Mouse (Mus musculus): Measurements from ENCODE around the gene Tvp23a.
A peak's percentile ranks its signal among the peaks of the same experiment; 100 is the strongest.

Gene Tvp23a

DNA sequence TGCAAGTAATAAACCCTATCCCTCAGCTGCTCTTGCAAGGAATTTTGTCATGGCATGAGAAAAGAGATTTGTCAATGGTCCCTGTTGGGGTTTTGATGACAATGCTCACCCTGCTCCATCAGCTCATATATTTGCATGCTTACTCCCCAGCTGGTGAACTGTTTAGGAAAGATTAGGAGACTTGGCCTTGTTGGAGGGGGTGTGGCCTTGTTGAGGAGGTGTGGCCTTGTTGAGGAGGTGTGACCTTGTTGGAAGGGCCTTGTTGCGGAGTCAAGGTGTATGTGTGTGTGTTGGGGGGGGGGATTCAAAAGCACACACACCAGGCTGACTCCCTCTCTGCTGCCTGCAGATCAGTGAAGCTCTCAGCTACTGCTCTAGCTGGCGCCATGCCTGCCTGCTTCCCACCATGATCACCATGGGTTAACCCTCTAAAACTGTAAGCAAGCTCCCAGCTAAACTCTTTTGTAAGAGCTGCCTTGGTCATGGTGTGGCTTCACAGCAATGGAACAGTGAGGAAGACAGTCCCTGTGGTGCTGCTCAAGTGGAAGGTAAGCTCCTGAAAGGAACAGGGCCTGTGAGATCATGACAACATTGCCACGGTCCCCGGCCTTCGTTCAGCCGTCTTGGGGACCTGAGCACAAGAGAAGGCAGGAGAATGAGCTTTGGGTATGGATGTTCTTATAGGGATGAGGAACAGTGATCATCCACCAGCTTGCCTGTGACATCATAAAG, 58.4 kb downstream of the Tvp23a start:
- no peak for DNase-seq

- DNase-seq: no peak
These were observed 61.9 kb downstream of the Tvp23a start for GRCm38 (mm10) chr16:10385261-10385660.

GRCm38 (mm10) chr16:10384544-10384943, 62.6 kb downstream of the Tvp23a start:
- no peak for DNase-seq

GRCm38 (mm10) chr16:10384060-10384497, 63.1 kb downstream of the Tvp23a start:
- DNase-seq: no peak

DNA sequence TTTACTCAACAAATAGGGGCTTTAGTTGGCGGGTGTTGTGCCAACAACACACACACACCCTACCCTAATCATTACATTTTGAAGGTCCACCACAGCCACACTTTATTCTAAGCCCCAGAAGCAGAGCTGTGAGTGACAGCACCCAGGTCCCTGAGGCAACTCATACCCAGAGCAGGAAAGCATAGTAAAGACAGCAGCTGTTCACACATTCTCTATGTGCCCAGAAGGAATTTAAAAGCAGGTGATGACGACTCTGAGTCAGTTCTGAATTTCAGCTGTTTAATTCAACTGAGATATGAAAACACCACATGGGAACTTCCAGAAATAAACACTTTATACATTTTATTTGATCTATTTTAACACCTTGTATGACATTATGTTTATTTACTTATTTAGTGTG, 67.6 kb downstream of the Tvp23a start:
- DNase-seq: no peak

DNA sequence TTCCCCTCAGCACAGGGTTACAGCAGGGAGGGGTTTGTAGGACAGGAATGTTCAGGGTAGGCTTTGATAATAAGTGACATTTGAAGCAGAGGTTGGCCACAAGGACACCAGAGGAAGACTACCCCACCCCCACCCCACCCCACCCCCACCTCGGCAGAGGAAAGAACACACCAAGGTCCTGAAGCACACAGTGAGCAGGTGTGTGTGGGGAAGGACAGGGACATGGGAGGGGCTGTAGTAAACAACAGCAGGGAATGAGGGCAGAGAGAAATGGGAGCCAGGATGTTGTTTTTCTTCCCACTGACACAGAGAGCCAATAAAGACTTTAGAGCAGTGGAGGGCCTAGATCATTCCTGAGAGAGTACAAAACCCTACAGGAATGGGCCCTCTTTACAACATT, 69.9 kb downstream of the Tvp23a start:
- DNase-seq: no peak

DNA sequence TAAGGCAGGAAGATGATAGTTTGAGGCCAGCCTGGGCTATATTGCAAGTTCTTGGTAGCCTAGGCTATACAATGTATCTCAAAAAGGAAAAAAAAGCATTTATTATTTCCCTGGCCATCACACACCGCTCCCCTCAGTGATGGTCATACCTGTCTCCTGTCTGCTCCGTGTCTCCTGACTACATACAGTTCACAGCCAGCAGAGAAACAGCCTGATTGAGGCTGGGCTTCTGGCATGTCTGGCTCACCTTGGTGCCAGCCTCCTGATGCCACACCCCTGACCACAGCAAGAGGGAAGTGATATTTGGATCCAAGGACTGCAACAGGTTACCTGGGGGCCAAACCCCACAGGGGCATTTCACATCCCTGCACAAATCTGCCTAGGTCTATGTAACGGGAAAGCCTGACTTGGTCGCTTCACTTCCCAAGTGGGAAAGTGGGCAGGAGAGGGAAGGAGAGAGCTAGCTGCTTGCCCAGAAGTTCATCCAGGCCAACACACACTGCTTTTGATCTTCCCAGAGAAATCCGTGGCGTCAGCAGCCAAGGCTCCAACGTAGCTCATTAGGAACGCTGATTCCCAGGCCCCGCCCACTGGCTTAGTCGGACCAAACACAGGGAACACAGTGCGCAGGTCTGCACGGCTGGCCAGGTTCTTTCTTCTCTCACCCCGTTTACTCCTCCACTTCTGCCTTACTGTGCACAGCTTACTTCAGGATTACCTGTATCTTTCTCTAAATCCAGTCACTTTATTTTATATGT, 72.7 kb downstream of the Tvp23a start:
- no peak for DNase-seq

DNA sequence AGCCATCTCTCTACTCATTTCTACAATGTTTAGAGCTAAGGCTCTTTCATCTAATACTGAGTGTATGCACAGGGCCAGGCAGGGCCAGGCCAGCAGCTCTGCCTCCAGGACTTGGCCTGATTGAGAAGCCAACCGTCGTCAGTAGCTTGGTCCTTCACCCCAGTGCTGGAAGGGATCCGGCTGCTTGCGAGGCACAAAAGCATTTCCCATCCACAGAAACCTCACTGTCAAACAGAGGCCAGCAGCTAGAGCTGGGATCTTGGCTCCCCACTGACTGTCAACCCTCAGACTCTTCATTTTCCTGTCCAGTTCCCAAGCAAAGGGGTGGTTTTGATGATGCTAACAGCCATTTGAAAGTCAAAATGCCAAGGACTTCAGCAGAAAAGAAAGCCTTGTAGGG, 74.8 kb downstream of the Tvp23a start:
- peak; percentile 29 for DNase-seq
